Comparison of ENCODE assay signal across 10 mouse cellular contexts in the genomic region with DNA sequence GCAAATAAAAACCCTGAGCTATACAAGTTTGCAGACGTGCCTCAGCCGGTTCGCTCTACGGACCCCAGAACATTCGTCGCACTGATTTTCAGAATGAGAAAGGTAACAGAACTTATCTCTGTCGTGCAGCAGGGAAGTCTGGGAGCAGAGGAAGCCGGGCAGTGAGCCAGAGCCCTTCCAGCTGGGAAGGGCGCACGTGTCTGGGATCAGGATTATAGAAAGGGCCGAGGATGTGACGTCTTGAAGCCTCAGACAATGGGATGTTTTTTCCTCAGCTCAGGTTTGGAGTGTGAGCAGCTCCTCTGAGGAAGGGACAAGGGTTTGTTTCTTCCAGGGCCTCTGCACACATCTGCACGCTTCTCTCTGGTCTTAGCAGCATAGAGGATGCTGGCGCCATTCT. TPM values are rescaled to one million over a fixed set of nuclear protein-coding genes. Genes with fewer than 3 reads are reported as not detected.
A peak's percentile ranks its signal among the peaks of the same experiment; 100 is the strongest.
DNase-seq lines count a peak whose midpoint lies in the region; ATAC-seq and TF ChIP-seq lines count a peak whose summit lies in the region.
"Had no signal": no experiment of that assay in that cellular context is flagged by ENCODE, and none has a peak within 500 bp of the region (broad histone marks: within the 10 kb centered on the region; RNA-seq: fewer than 3 reads in every experiment).

No protein-coding gene starts in this region.

- H3K4me2 ChIP-seq in forebrain, postnatal 0 days (ENCODE audit: low read depth) = no peak overlapping the region
- no peak overlapping the region for H3K4me2 ChIP-seq in forebrain, embryonic 12.5 days
- 0 out of 2 replicates have a peak overlapping the region, but pooled peaks have one; percentile 8 for H3K4me2 ChIP-seq in intestine, embryonic 16.5 days (ENCODE audit: low read depth, low read length)
- H3K4me2 ChIP-seq in liver, postnatal 0 days (ENCODE audit: low read depth, low read length) = no peak overlapping the region
- H3K4me2 ChIP-seq in stomach, postnatal 0 days (replicated peaks; ENCODE audit: low read depth) = no peak overlapping the region; the same call in 1 of the 2 replicates
- H3K4me2 ChIP-seq: limb, embryonic 12.5 days had no signal

- H3K4me1 ChIP-seq in forebrain, postnatal 0 days (ENCODE audit: insufficient read depth) = peaks cover 23% of the 10 kb centered on the region
- peaks cover 42% of the 10 kb centered on the region for H3K4me1 ChIP-seq in forebrain, embryonic 12.5 days
- peaks cover 16% of the 10 kb centered on the region for H3K4me1 ChIP-seq in intestine, embryonic 16.5 days (ENCODE audit: control insufficient read depth, insufficient read depth, low read length)
- H3K4me1 ChIP-seq in liver, postnatal 0 days (ENCODE audit: insufficient read depth) = no peaks in the 10 kb centered on the region
- peaks cover 3% of the 10 kb centered on the region; the same call in 1 of the 2 replicates for H3K4me1 ChIP-seq in stomach, postnatal 0 days (replicated peaks; ENCODE audit: control insufficient read depth, insufficient read depth)

- no peaks in the 10 kb centered on the region for H3K9me3 ChIP-seq in forebrain, postnatal 0 days (ENCODE audit: low read length)
- H3K9me3 ChIP-seq in forebrain, embryonic 12.5 days = no peaks in the 10 kb centered on the region
- no peaks in the 10 kb centered on the region for H3K9me3 ChIP-seq in intestine, embryonic 16.5 days (ENCODE audit: control insufficient read depth, low read length)
- no peaks in the 10 kb centered on the region for H3K9me3 ChIP-seq in liver, postnatal 0 days (ENCODE audit: low read length)
- H3K9me3 ChIP-seq in stomach, postnatal 0 days (ENCODE audit: control insufficient read depth, low read length) = no peaks in the 10 kb centered on the region
- H3K9me3 ChIP-seq: limb, embryonic 12.5 days had no signal

- peak; percentile 59 for DNase-seq in forebrain, postnatal 0 days
- DNase-seq in adrenal gland, postnatal 14 days = peak; percentile 74
- DNase-seq in heart, adult 11 months = peak; percentile 99
- peak; percentile 29 for DNase-seq in liver, postnatal 0 days
- DNase-seq in stomach, postnatal 0 days (ENCODE audit: low spot score) = peak; percentile 48
- no peak for DNase-seq in natural killer cell, adult 2 months (ENCODE audit: low spot score in 2 of 2)

- TF ChIP-seq EP300 in liver, postnatal 0 days (IDR thresholded peaks at IDR 0.05; ENCODE audit: low read depth) = no peak
- peak; percentile 64 for TF ChIP-seq EP300 in stomach, postnatal 0 days (optimal IDR thresholded peaks at IDR 0.05)

- H3K9ac ChIP-seq in forebrain, postnatal 0 days = no peak overlapping the region
- no peak overlapping the region for H3K9ac ChIP-seq in forebrain, embryonic 12.5 days
- no peak overlapping the region for H3K9ac ChIP-seq in intestine, embryonic 16.5 days (ENCODE audit: low read depth, low read length)
- H3K9ac ChIP-seq in liver, postnatal 0 days (replicated peaks) = no peak overlapping the region
- H3K9ac ChIP-seq in stomach, postnatal 0 days (ENCODE audit: low read length) = no peak overlapping the region
- H3K9ac ChIP-seq: limb, embryonic 12.5 days had no signal

- no peak overlapping the region for H3K4me3 ChIP-seq in forebrain, postnatal 0 days (ENCODE audit: low read depth, low read length)
- H3K4me3 ChIP-seq in forebrain, embryonic 12.5 days (replicated peaks) = no peak overlapping the region
- no peak overlapping the region for H3K4me3 ChIP-seq in intestine, embryonic 16.5 days (ENCODE audit: low read length)
- no peak overlapping the region for H3K4me3 ChIP-seq in liver, postnatal 0 days (ENCODE audit: low read depth, low read length)
- H3K4me3 ChIP-seq in stomach, postnatal 0 days (ENCODE audit: low read depth, low read length) = no peak overlapping the region
- H3K4me3 ChIP-seq: limb, embryonic 12.5 days had no signal

- WGBS in forebrain, postnatal 0 days = 45% methylated on average over 14 of the region's 14 CpGs
- 67% methylated on average over 14 of the region's 14 CpGs for WGBS in forebrain, embryonic 12.5 days
- WGBS in intestine, embryonic 16.5 days = 39% methylated on average over 14 of the region's 14 CpGs
- 46% methylated on average over 14 of the region's 14 CpGs for WGBS in liver, postnatal 0 days (ENCODE audit: insufficient replicate concordance)
- 27% methylated on average over 14 of the region's 14 CpGs for WGBS in stomach, postnatal 0 days

- no peaks in the 10 kb centered on the region for H3K36me3 ChIP-seq in forebrain, postnatal 0 days (ENCODE audit: insufficient read depth)
- H3K36me3 ChIP-seq in forebrain, embryonic 12.5 days (replicated peaks) = no peaks in the 10 kb centered on the region
- no peaks in the 10 kb centered on the region for H3K36me3 ChIP-seq in intestine, embryonic 16.5 days (ENCODE audit: control insufficient read depth, insufficient read depth, low read length)
- H3K36me3 ChIP-seq in liver, postnatal 0 days (replicated peaks; ENCODE audit: insufficient read depth, low read length) = no peaks in the 10 kb centered on the region
- H3K36me3 ChIP-seq in stomach, postnatal 0 days (ENCODE audit: control insufficient read depth, insufficient read depth, low read length) = no peaks in the 10 kb centered on the region
- H3K36me3 ChIP-seq: limb, embryonic 12.5 days had no signal

- ATAC-seq in forebrain, postnatal 0 days = no peak
- no peak for ATAC-seq in forebrain, embryonic 12.5 days (ENCODE audit: low FRiP score)
- peak; percentile 47 for ATAC-seq in intestine, embryonic 16.5 days
- peak; percentile 55 for ATAC-seq in liver, postnatal 0 days
- 0 out of 2 replicates have a peak, but pooled peaks have one; percentile 24 for ATAC-seq in stomach, postnatal 0 days (ENCODE audit: low FRiP score, low TSS enrichment)

- TF ChIP-seq CTCF in forebrain, postnatal 0 days (IDR thresholded peaks at IDR 0.05; ENCODE audit: low read depth) = no peak
- no peak for TF ChIP-seq CTCF in liver, postnatal 0 days (IDR thresholded peaks at IDR 0.05; ENCODE audit: low read depth)
- TF ChIP-seq CTCF in stomach, postnatal 0 days (IDR thresholded peaks at IDR 0.05; ENCODE audit: low read depth) = no peak

- H3K27ac ChIP-seq in forebrain, postnatal 0 days (ENCODE audit: low read depth, low read length) = peak overlapping the region; percentile 50; the same call in 1 of the 2 replicates
- H3K27ac ChIP-seq in forebrain, embryonic 12.5 days = no peak overlapping the region
- H3K27ac ChIP-seq in intestine, embryonic 16.5 days (ENCODE audit: low read length) = peak overlapping the region; percentile 80
- no peak overlapping the region for H3K27ac ChIP-seq in liver, postnatal 0 days (ENCODE audit: low read depth)
- peak overlapping the region; percentile 69 for H3K27ac ChIP-seq in stomach, postnatal 0 days (replicated peaks)

- H3K27me3 ChIP-seq in forebrain, postnatal 0 days (ENCODE audit: insufficient read depth, low read length) = no peaks in the 10 kb centered on the region
- H3K27me3 ChIP-seq in forebrain, embryonic 12.5 days = 0 out of 2 replicates have a peak, but pooled peaks cover 4% of the 10 kb centered on the region
- no peaks in the 10 kb centered on the region for H3K27me3 ChIP-seq in intestine, embryonic 16.5 days (replicated peaks; ENCODE audit: control insufficient read depth, insufficient read depth, low read length)
- no peaks in the 10 kb centered on the region for H3K27me3 ChIP-seq in liver, postnatal 0 days (ENCODE audit: insufficient read depth, low read length)
- no peaks in the 10 kb centered on the region for H3K27me3 ChIP-seq in stomach, postnatal 0 days (ENCODE audit: control insufficient read depth, insufficient read depth, low read length)
- H3K27me3 ChIP-seq: limb, embryonic 12.5 days had no signal

RNA-seq across cellular contexts. Expression of gene Sparcl1, which starts 1.6 kb away (rescaled TPM):
- 342 and 344 TPM in 2 replicates for total RNA-seq in forebrain, postnatal 0 days (2014; rRNA removed)
- polyA plus RNA-seq in forebrain, postnatal 0 days (2015; fragmentation: Nextera tagmentation; extraction: Ambion mirVana) = 239 and 282 TPM in 2 replicates
- 26.5 and 27.5 TPM in 2 replicates for polyA plus RNA-seq in forebrain, embryonic 12.5 days (2016; fragmentation: Nextera tagmentation; extraction: Ambion mirVana)
- 113 and 137 TPM in 2 replicates for total RNA-seq in adrenal gland, postnatal 14 days (2021)
- polyA plus RNA-seq in intestine, embryonic 16.5 days (2015; fragmentation: Nextera tagmentation; extraction: Ambion mirVana) = 191 and 194 TPM in 2 replicates
- polyA plus RNA-seq in liver, postnatal 0 days (2015; fragmentation: Nextera tagmentation; extraction: Ambion mirVana) = 5.2 and 6.3 TPM in 2 replicates
- 206 and 241 TPM in 2 replicates for polyA plus RNA-seq in stomach, postnatal 0 days (2015; fragmentation: Nextera tagmentation; extraction: Ambion mirVana)
- total RNA-seq: common myeloid progenitor, adult 5-6 weeks had no signal

RNA-seq across cellular contexts. Expression of gene Gm17660, which starts 37.7 kb away (rescaled TPM):
- not detected in 2 replicates for total RNA-seq in forebrain, postnatal 0 days (2014; rRNA removed)
- 0.52 and 1.1 TPM in 2 replicates for polyA plus RNA-seq in forebrain, postnatal 0 days (2015; fragmentation: Nextera tagmentation; extraction: Ambion mirVana)
- polyA plus RNA-seq in forebrain, embryonic 12.5 days (2016; fragmentation: Nextera tagmentation; extraction: Ambion mirVana) = not detected in 2 replicates
- not detected in 2 replicates for total RNA-seq in adrenal gland, postnatal 14 days (2021)
- not detected in 2 replicates for polyA plus RNA-seq in intestine, embryonic 16.5 days (2015; fragmentation: Nextera tagmentation; extraction: Ambion mirVana)
- not detected in 2 replicates for polyA plus RNA-seq in liver, postnatal 0 days (2015; fragmentation: Nextera tagmentation; extraction: Ambion mirVana)
- 0.35 TPM in 1 of 2 replicates, not detected in the other for polyA plus RNA-seq in stomach, postnatal 0 days (2015; fragmentation: Nextera tagmentation; extraction: Ambion mirVana)
- total RNA-seq: common myeloid progenitor, adult 5-6 weeks had no signal
- polyA plus RNA-seq: limb, embryonic 12.5 days had no signal

RNA-seq across cellular contexts. Expression of gene Dspp, which starts 55.4 kb away (rescaled TPM):
- total RNA-seq in forebrain, postnatal 0 days (2014; rRNA removed) = not detected in 2 replicates
- polyA plus RNA-seq in forebrain, postnatal 0 days (2015; fragmentation: Nextera tagmentation; extraction: Ambion mirVana) = not detected in 2 replicates
- not detected in 2 replicates for polyA plus RNA-seq in forebrain, embryonic 12.5 days (2016; fragmentation: Nextera tagmentation; extraction: Ambion mirVana)
- total RNA-seq in adrenal gland, postnatal 14 days (2021) = not detected in 2 replicates
- polyA plus RNA-seq in intestine, embryonic 16.5 days (2015; fragmentation: Nextera tagmentation; extraction: Ambion mirVana) = not detected in 2 replicates
- polyA plus RNA-seq in liver, postnatal 0 days (2015; fragmentation: Nextera tagmentation; extraction: Ambion mirVana) = not detected in 2 replicates
- polyA plus RNA-seq in stomach, postnatal 0 days (2015; fragmentation: Nextera tagmentation; extraction: Ambion mirVana) = not detected in 2 replicates
- total RNA-seq: common myeloid progenitor, adult 5-6 weeks had no signal
- polyA plus RNA-seq: limb, embryonic 12.5 days had no signal

Comparison
In these comparisons a context has a peak if more than half of its experiments do, and no peak if none do; other contexts are left out.
1. H3K27ac ChIP-seq: peak in forebrain, postnatal 0 days (single experiment), intestine, embryonic 16.5 days (single experiment) and stomach, postnatal 0 days (single experiment); none in forebrain, embryonic 12.5 days (single experiment) and liver, postnatal 0 days (single experiment).
2. ATAC-seq: peak in intestine, embryonic 16.5 days (single experiment), liver, postnatal 0 days (single experiment) and stomach, postnatal 0 days (single experiment); none in forebrain, postnatal 0 days (single experiment) and forebrain, embryonic 12.5 days (single experiment).
3. DNase-seq: peak in forebrain, postnatal 0 days (single experiment), adrenal gland, postnatal 14 days (single experiment), heart, adult 11 months (single experiment), liver, postnatal 0 days (single experiment) and stomach, postnatal 0 days (single experiment); none in natural killer cell, adult 2 months (0 of 2).